Mouse (Mus musculus) macrophage (primary cell): ENCODE data around the gene Dusp16. TPM values are rescaled to one million over a fixed set of nuclear protein-coding genes. Genes with fewer than 3 reads are reported as not detected.
A peak's percentile ranks its signal among the peaks of the same experiment; 100 is the strongest.

ENCODE experiments used
- H3K27ac ChIP-seq: fragments of 350-480 bp; formaldehyde crosslinking; 2 replicates; pipeline ENCODE4 v1.9.0; 2021
- H3K36me3 ChIP-seq: fragments of 350-480 bp; formaldehyde crosslinking; 2 replicates; pipeline ENCODE4 v1.9.0; 2021; ENCODE audit errors: inconsistent target
- H3K4me3 ChIP-seq: fragments of 350-480 bp; formaldehyde crosslinking; 2 replicates; pipeline ENCODE4 v1.9.0; 2021; ENCODE audit errors: inconsistent target
- H3K79me2 ChIP-seq: fragments of 350-480 bp; formaldehyde crosslinking; 2 replicates; pipeline ENCODE4 v1.9.0; 2021; ENCODE audit errors: inconsistent target
- WGBS: methylation state at CpG from one replicate; pipeline ENCODE4 v1.1.7; 2026; ENCODE audit warnings: inconsistent platforms; ENCODE audit not compliant: missing documents; 5-methylcytosine and 5-hydroxymethylcytosine counted together
- polyA plus RNA-seq: library from polyadenylated mRNA; stranded (reverse); fragments of 250-400 nt; gene quantifications from 3 replicates; pipeline ENCODE4 v1.2.4, GENCODE M21; 2018; ENCODE audit warnings: inconsistent platforms
- total RNA-seq, 78 experiments: library from RNA; depleted of rRNA; stranded (reverse); fragments of 250-400 nt; gene quantifications; 1 replicate in 9 of 78; 2 replicates in 24 of 78; 3 replicates in 43 of 78; 4 replicates in 2 of 78; pipeline ENCODE4 v1.2.4; 2018; ENCODE audit warnings: inconsistent platforms in 56 of 78

Gene Dusp16
- 100 to 1,000 TPM in 7 of 26 experiments, 10 to 100 TPM in 18, 1 to 10 TPM in 1; 8.9 to 188 (median 32.3) TPM for total RNA-seq (2018; cell fraction: chromatin; rRNA removed)
- total RNA-seq (2018; cell fraction: cytosol; rRNA removed), result 10 to 100 TPM in 10 of 26 experiments, 1 to 10 TPM in 16; 5.1 to 52.7 (median 7.9) TPM
- total RNA-seq (2018; cell fraction: nucleus; rRNA removed), result 100 to 1,000 TPM in 5 of 26 experiments, 10 to 100 TPM in 21; 12.9 to 170 (median 44.5) TPM
- 3.8 to 6.6 TPM (median 5.5 TPM) in 3 replicates for polyA plus RNA-seq

GRCm38 (mm10) chr6:134792141-134793045 lies at the start of gene Dusp16:
TSS of gene Dusp16 (minus strand) at chr6:134792625.
- peak within 1 kb of the TSS; percentile 82 for H3K27ac ChIP-seq
- H3K36me3 ChIP-seq, result no peaks in the 10 kb centered on the region
- peaks cover 35% of the 10 kb centered on the region for H3K79me2 ChIP-seq
- under 1% methylated on average over 63 of the region's 108 CpGs for WGBS
- peak within 1 kb of the TSS; percentile 76 for H3K4me3 ChIP-seq

- no peak overlapping the region for H3K27ac ChIP-seq
- H3K4me3 ChIP-seq, result no peak overlapping the region
- no peaks in the 10 kb centered on the region for H3K36me3 ChIP-seq
- WGBS, result 84% methylated on average over 2 of the region's 2 CpGs
- H3K79me2 ChIP-seq, result no peaks in the 10 kb centered on the region
These were observed 47.9 kb upstream of the Dusp16 start for GRCm38 (mm10) chr6:134840346-134840745.

GRCm38 (mm10) chr6:134838111-134838510 lies 45.7 kb upstream of the Dusp16 start:
- Histone ChIP-seq H3K27ac (no peak overlapping the region), H3K36me3 (no peaks in the 10 kb centered on the region), H3K4me3 (no peak overlapping the region), H3K79me2 (no peaks in the 10 kb centered on the region)
- WGBS, result 91% methylated on average over 4 of the region's 4 CpGs

GRCm38 (mm10) chr6:134834585-134835251 lies 42.3 kb upstream of the Dusp16 start:
- Histone ChIP-seq H3K4me3 (no peak overlapping the region), H3K27ac (no peak overlapping the region), H3K36me3 (no peaks in the 10 kb centered on the region), H3K79me2 (no peaks in the 10 kb centered on the region)
- 89% methylated on average over 9 of the region's 9 CpGs for WGBS

- Histone ChIP-seq H3K79me2 (no peaks in the 10 kb centered on the region), H3K36me3 (no peaks in the 10 kb centered on the region), H3K4me3 (peak overlapping the region; percentile 69), H3K27ac (0 out of 2 replicates have a peak overlapping the region, but pooled peaks have one; percentile 24)
- WGBS, result 6% methylated on average over 7 of the region's 10 CpGs
These were observed 38.4 kb upstream of the Dusp16 start for GRCm38 (mm10) chr6:134830776-134831175.

- Histone ChIP-seq H3K36me3 (no peaks in the 10 kb centered on the region), H3K4me3 (peak within 1 kb of the TSS; percentile 69), H3K27ac (peak within 1 kb of the TSS; percentile 64), H3K79me2 (no peaks in the 10 kb centered on the region)
- under 1% methylated on average over 45 of the region's 58 CpGs for WGBS
These were observed 37.6 kb upstream of the Dusp16 start, which contains the start of gene Crebl2 for GRCm38 (mm10) chr6:134829786-134830700. TSS of gene Crebl2 (plus strand) at chr6:134830154.

GRCm38 (mm10) chr6:134822844-134823243 lies 30.4 kb upstream of the Dusp16 start:
- Histone ChIP-seq H3K4me3 (no peak overlapping the region), H3K27ac (no peak overlapping the region), H3K79me2 (no peaks in the 10 kb centered on the region), H3K36me3 (no peaks in the 10 kb centered on the region)
- 85% methylated on average over 8 of the region's 10 CpGs for WGBS

GRCm38 (mm10) chr6:134820411-134820810 lies 28.0 kb upstream of the Dusp16 start:
- WGBS, result 96% methylated on average over 6 of the region's 6 CpGs
- H3K79me2 ChIP-seq, result no peaks in the 10 kb centered on the region

GRCm38 (mm10) chr6:134819741-134820140 lies 27.3 kb upstream of the Dusp16 start:
- WGBS, result 86% methylated on average over 5 of the region's 5 CpGs
- Histone ChIP-seq H3K36me3 (no peaks in the 10 kb centered on the region), H3K27ac (no peak overlapping the region), H3K4me3 (no peak overlapping the region), H3K79me2 (no peaks in the 10 kb centered on the region)

More at GRCm38 (mm10) chr6:134820411-134820810, 28.0 kb upstream of the Dusp16 start:
- Histone ChIP-seq H3K27ac (no peak overlapping the region), H3K4me3 (no peak overlapping the region), H3K36me3 (no peaks in the 10 kb centered on the region)

- Histone ChIP-seq H3K27ac (no peak overlapping the region), H3K4me3 (no peak overlapping the region), H3K36me3 (no peaks in the 10 kb centered on the region), H3K79me2 (no peaks in the 10 kb centered on the region)
- WGBS, result 93% methylated on average over 12 of the region's 12 CpGs
These were observed 24.9 kb upstream of the Dusp16 start for GRCm38 (mm10) chr6:134817051-134817928.

- no peaks in the 10 kb centered on the region for H3K79me2 ChIP-seq
- no peak overlapping the region for H3K27ac ChIP-seq
- H3K4me3 ChIP-seq, result no peak overlapping the region
- H3K36me3 ChIP-seq, result no peaks in the 10 kb centered on the region
- 79% methylated on average over 1 of the region's 1 CpGs for WGBS
These were observed 20.6 kb upstream of the Dusp16 start for GRCm38 (mm10) chr6:134813066-134813465.

GRCm38 (mm10) chr6:134807794-134808193 lies 15.4 kb upstream of the Dusp16 start:
- Histone ChIP-seq H3K4me3 (no peak overlapping the region), H3K36me3 (no peaks in the 10 kb centered on the region), H3K79me2 (no peaks in the 10 kb centered on the region), H3K27ac (no peak overlapping the region)
- WGBS, result 92% methylated on average over 8 of the region's 11 CpGs

- Histone ChIP-seq H3K36me3 (no peaks in the 10 kb centered on the region), H3K27ac (no peak overlapping the region), H3K79me2 (no peaks in the 10 kb centered on the region), H3K4me3 (no peak overlapping the region)
- whole genome bisulfite sequencing, result 57% methylated on average over 1 of the region's 2 CpGs
These were observed 14.7 kb upstream of the Dusp16 start for GRCm38 (mm10) chr6:134807091-134807490.
